In genomic region chr11:120822321-120822720, GRCm38 (mm10) we compare ENCODE assay signal across 8 mouse cellular contexts. TPM values are rescaled to one million over a fixed set of nuclear protein-coding genes. Genes with fewer than 3 reads are reported as not detected.
DNase-seq lines count a peak whose midpoint lies in the region; ATAC-seq lines count a peak whose summit lies in the region.

No protein-coding gene starts in this region.

- peak overlapping the region; percentile 91 for H3K9ac ChIP-seq in limb, embryonic 15.5 days

- 44% methylated on average over 4 of the region's 4 CpGs for whole genome bisulfite sequencing in limb, embryonic 15.5 days

- H3K4me3 ChIP-seq in limb, embryonic 15.5 days, result peak overlapping the region; percentile 89

- intact Hi-C loops in left cerebral cortex, postnatal 25 days (cut with DNase I), result no loop called here

- peaks cover 40% of the 10 kb centered on the region for H3K4me1 ChIP-seq in limb, embryonic 15.5 days

- H3K4me2 ChIP-seq in limb, embryonic 15.5 days, result peak overlapping the region; percentile 77

- H3K36me3 ChIP-seq in limb, embryonic 15.5 days, result peaks cover 52% of the 10 kb centered on the region

- peak overlapping the region; percentile 17; the same call in 1 of the 2 replicates for H3K27ac ChIP-seq in limb, embryonic 15.5 days

- H3K27me3 ChIP-seq in limb, embryonic 15.5 days, result no peaks in the 10 kb centered on the region

- peak; percentile 90 for DNase-seq in heart, adult 11 months
- no peak for DNase-seq in heart, adult 9 months (ENCODE audit: low spot score in 2 of 2)
- peak; percentile 23 for DNase-seq in urinary bladder, adult 2 months (ENCODE audit: low spot score)
- DNase-seq in urinary bladder, postnatal 10 days (ENCODE audit: low spot score), result no peak
- DNase-seq in frontal cortex, postnatal 25 days (ENCODE audit: low spot score in 2 of 2), result no peak
- no peak for DNase-seq in left cerebral cortex, postnatal 25 days (ENCODE audit: low spot score in 2 of 2)
- DNase-seq in adipocyte (ENCODE audit: low spot score), result no peak

- no peaks in the 10 kb centered on the region for H3K9me3 ChIP-seq in limb, embryonic 15.5 days

- no peak for ATAC-seq in limb, embryonic 15.5 days (ENCODE audit: insufficient number of reproducible peaks, low FRiP score, low TSS enrichment, low read depth)

RNA-seq across cellular contexts. Expression of gene Fasn, which starts 2.0 kb away (rescaled TPM):
- 187 and 188 TPM in 2 replicates for polyA plus RNA-seq in urinary bladder, adult 2 months (2012; rRNA removed)
- 41.8 and 45.5 TPM in 2 replicates for polyA plus RNA-seq in limb, embryonic 15.5 days (2015; fragmentation: Nextera tagmentation; extraction: Ambion mirVana)
- 100 to 1,000 TPM; 168 to 171 TPM for total RNA-seq in left cerebral cortex, postnatal 25 days (2021)

RNA-seq across cellular contexts. Expression of gene Dus1l, which starts 26.1 kb away (rescaled TPM):
- polyA plus RNA-seq in urinary bladder, adult 2 months (2012; rRNA removed), result 36.1 and 39.1 TPM in 2 replicates
- 59.0 and 61.9 TPM in 2 replicates for polyA plus RNA-seq in limb, embryonic 15.5 days (2015; fragmentation: Nextera tagmentation; extraction: Ambion mirVana)
- total RNA-seq in left cerebral cortex, postnatal 25 days (2021), result 10 to 100 TPM; 40.0 to 42.8 TPM

RNA-seq across cellular contexts. Expression of gene Gps1, which starts 38.2 kb away (rescaled TPM):
- polyA plus RNA-seq in urinary bladder, adult 2 months (2012; rRNA removed), result 119 and 149 TPM in 2 replicates
- 205 and 207 TPM in 2 replicates for polyA plus RNA-seq in limb, embryonic 15.5 days (2015; fragmentation: Nextera tagmentation; extraction: Ambion mirVana)
- 100 to 1,000 TPM; 139 to 143 TPM for total RNA-seq in left cerebral cortex, postnatal 25 days (2021)

RNA-seq across cellular contexts. Expression of gene Rfng, which starts 38.3 kb away (rescaled TPM):
- 25.7 and 27.4 TPM in 2 replicates for polyA plus RNA-seq in urinary bladder, adult 2 months (2012; rRNA removed)
- 50.7 TPM in 2 replicates for polyA plus RNA-seq in limb, embryonic 15.5 days (2015; fragmentation: Nextera tagmentation; extraction: Ambion mirVana)
- total RNA-seq in left cerebral cortex, postnatal 25 days (2021), result 10 to 100 TPM; 62.9 to 63.3 TPM

RNA-seq across cellular contexts. Expression of gene Hmga1b, which starts 59.7 kb away (rescaled TPM):
- polyA plus RNA-seq in urinary bladder, adult 2 months (2012; rRNA removed), result 1.7 and 2.1 TPM in 2 replicates
- polyA plus RNA-seq in limb, embryonic 15.5 days (2015; fragmentation: Nextera tagmentation; extraction: Ambion mirVana), result 2.3 and 3.5 TPM in 2 replicates
- total RNA-seq in left cerebral cortex, postnatal 25 days (2021), result 10 to 100 TPM; 29.3 to 33.1 TPM

Comparison
In these comparisons a context has a peak if more than half of its experiments do, and no peak if none do; other contexts are left out.
1. DNase-seq: peak in heart, adult 11 months (single experiment) and urinary bladder, adult 2 months (single experiment); none in heart, adult 9 months (0 of 2), urinary bladder, postnatal 10 days (single experiment), frontal cortex, postnatal 25 days (0 of 2), left cerebral cortex, postnatal 25 days (0 of 2) and adipocyte (single experiment).